Mouse (Mus musculus) testis, adult 2 months (tissue): Measurements from ENCODE around the gene Gucd1.

Experiments used
- CTCF ChIP-seq: fragments of 200-500 bp; IDR thresholded peaks from 2 replicates; pipeline ENCODE4 v1.5.1; 2012; ENCODE audit warnings: low read depth, mild to moderate bottlenecking, inconsistent platforms, low read length, moderate library complexity; ENCODE audit not compliant: control insufficient read depth, insufficient read depth, insufficient replicate concordance
- POLR2A ChIP-seq: fragments of 200-500 bp; IDR thresholded peaks from 2 replicates; pipeline ENCODE4 v1.6.1; 2012; ENCODE audit warnings: low read depth, mild to moderate bottlenecking, inconsistent platforms, low read length, moderate library complexity; ENCODE audit not compliant: control insufficient read depth

DNA sequence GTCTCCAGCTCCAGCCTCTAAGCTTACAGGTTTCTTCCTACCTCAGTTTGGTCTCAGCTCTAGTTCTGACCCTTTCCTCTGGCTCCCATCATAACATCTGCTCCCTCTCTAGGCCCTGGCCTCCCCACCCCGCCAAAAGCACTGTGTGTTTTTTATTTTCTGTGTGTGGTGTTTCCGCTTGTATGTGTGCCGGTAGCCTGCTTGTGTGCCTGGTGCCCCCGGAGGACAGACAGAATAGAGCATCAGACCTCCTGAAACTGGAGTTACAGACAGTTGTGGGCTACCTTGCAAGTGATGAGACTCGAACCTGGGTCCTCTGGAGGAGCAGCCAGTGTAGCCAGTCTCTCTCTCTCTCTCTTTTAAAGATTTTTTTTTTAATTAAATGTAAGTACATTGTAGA is 48.5 kb upstream of the Gucd1 start:
- no peak for TF ChIP-seq CTCF
- TF ChIP-seq POLR2A: no peak
